Mouse (Mus musculus) Muller cell, postnatal 12 days (primary cell): Measurements from ENCODE around the gene Ccnf.

Source experiments
- DNase-seq: peaks from one replicate; pipeline ENCODE4 v3.0.0-alpha.2; 2015; ENCODE audit errors: inconsistent ontology term

Gene Ccnf

GRCm38 (mm10) chr17:24203068-24203467 lies 48.2 kb downstream of the Ccnf start:
- no peak for DNase-seq

DNA sequence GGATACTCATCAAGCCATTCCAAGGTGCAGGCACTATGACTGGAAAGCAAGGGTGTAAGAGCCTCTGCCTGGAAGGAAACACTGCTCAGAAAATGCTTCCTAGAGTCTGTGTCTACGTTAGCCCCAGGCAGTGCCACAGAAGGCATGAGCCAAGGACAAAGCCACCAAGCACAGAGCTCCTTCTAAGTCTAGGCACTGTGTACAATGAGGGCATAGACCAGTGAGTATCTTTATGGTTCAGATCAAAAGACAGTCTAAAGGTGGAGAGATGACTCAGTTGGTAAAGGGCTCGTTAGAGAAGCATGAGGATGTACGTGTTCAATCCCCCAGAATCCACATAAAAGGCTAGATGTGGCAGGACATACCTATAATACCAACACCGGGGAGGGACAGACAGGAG lies 50.2 kb downstream of the Ccnf start:
- no peak for DNase-seq

DNA sequence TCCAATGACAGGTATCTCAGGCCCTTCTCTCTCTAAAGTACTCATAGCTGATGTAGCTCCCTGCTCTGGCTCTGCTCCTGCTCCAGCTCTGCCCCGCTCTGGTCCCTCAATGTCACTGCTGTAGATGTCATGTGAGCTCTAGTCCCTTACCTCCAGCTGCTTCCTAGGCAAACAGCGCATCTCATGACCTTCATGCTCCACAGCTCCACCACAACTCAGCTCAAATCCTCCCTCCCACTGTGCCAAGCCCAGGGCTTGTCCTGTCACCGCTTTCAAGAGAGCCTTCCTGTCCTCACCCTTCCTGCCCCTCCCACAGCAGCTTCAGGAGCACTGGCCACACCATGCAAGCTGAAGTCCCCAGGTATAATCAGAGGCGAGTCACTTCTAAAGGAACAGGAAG lies 51.5 kb downstream of the Ccnf start:
- no peak for DNase-seq

- no peak for DNase-seq
These were observed 52.0 kb downstream of the Ccnf start for GRCm38 (mm10) chr17:24199252-24199651.

DNA sequence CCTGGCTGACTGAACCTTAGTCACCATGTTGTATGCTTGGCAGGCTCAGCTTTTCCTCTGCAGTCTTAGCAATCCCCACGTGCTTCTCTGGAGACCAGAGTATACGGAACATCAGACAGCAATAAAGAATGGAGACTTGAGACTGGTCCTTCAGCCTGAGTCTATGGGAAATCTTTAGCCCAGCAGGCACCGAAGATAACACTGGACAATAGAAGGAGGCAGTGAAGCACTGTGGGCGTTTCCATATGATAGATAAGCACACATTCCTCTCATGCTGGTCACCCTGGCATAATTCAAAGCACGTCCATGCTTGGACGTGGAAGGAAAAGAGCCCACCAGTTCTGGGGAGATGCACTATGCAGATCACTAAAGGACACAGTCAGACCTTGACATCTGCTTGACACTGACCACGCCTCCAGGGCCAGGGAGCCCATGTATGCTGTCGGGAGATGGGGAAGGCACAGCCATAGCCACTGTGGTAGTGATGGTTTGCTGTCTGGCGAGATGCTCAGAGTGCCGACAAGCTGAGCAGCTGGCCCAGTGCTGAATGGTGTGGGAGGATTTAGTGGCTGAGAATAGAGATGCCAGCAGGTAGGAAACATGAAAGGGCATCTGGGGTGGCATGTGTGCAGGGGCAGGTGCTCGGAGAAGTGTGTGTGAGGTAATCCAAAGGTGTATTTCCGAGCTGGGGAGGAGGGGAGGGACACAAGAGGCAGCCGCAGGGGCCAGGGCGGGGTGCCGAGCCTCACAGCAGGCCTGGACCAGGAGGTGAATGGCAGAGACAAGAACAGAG lies 54.1 kb downstream of the Ccnf start:
- DNase-seq, result no peak

DNA sequence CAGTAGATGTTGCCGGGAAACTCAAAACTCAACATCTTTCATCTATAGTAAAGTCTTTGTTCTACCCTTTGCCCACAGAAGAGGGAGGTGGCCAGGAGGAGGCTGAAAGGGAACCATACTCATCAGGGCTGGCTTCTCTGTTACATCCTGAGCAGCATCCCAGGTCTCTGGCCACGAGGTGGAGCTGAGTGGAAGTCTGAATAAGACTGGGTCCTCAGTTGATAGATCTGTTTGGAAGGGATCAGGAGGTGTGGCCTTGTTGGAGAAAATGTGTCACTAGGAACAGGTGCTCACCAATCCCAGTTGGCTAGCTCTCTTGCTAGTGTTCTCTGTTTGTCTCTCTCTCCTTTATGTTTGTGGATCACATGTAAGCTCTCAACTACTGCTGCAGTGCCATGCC lies 55.9 kb downstream of the Ccnf start:
- DNase-seq, result no peak

GRCm38 (mm10) chr17:24193769-24194168 lies 57.5 kb downstream of the Ccnf start:
- no peak for DNase-seq

- DNase-seq, result no peak
These were observed 58.0 kb downstream of the Ccnf start for GRCm38 (mm10) chr17:24193268-24193667.

- no peak for DNase-seq
These were observed 58.4 kb downstream of the Ccnf start for GRCm38 (mm10) chr17:24192848-24193247.

- DNase-seq, result no peak
These were observed 59.8 kb downstream of the Ccnf start for GRCm38 (mm10) chr17:24191481-24191880.

- DNase-seq, result no peak
These were observed 60.4 kb downstream of the Ccnf start for GRCm38 (mm10) chr17:24190934-24191333.

GRCm38 (mm10) chr17:24174259-24174658 lies 77.0 kb downstream of the Ccnf start:
- no peak for DNase-seq

DNA sequence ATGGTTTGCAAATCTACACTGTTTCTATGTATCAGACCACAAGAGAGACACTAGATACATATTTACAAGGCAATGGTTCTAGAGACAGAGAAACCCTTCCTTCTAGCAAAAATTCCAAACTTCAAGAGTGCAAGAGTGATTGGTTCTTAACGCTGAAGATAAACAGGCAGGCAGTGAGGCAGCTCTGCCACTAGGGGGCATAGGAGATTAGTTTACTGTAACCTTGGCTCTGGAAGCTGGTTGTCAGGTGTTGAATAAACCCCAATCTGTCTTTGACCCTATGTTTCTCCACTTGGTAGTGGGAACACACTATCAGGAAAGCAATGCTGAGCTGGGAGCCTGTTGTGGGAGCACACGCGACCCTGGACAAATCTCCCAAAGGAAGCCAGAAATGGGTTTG lies 77.9 kb downstream of the Ccnf start:
- DNase-seq, result peak; percentile 46
